Mouse (Mus musculus) left cerebral cortex, postnatal 14 days (tissue): ENCODE results near the gene Gm10750. TPM values are rescaled to one million over a fixed set of nuclear protein-coding genes. Genes with fewer than 3 reads are reported as not detected.
"Not testable (repeated sequence)": the region's sequence is repeated elsewhere in the genome, so short reads cannot be mapped to it uniquely, and the experiment has no call there.

Source experiments
- DNase-seq, 2 experiments: peaks; one replicate each; pipeline ENCODE4 v3.0.0; 2021 to 2022; ENCODE audit warnings: low spot score in 2 of 2, mixed read lengths in 1 of 2
- intact Hi-C: fragments of 180-260 bp; cut with DNase I; formaldehyde crosslinking; loops from one replicate; pipeline ENCODE4 v1.15.1; 2025
- long read RNA-seq, 2 experiments: library from polyadenylated mRNA; stranded (forward); transcript quantifications; one replicate each; pipeline ENCODE4 v2.0.0; 2021
- total RNA-seq, 2 experiments: library from RNA; stranded (reverse); gene quantifications; 2 replicates each; pipeline ENCODE4 v1.2.3; 2021

Gene Gm10750
- total RNA-seq = not detected
- long read RNA-seq, experiment 1 = 0 reads
- long read RNA-seq, experiment 2 = 0 reads

DNA sequence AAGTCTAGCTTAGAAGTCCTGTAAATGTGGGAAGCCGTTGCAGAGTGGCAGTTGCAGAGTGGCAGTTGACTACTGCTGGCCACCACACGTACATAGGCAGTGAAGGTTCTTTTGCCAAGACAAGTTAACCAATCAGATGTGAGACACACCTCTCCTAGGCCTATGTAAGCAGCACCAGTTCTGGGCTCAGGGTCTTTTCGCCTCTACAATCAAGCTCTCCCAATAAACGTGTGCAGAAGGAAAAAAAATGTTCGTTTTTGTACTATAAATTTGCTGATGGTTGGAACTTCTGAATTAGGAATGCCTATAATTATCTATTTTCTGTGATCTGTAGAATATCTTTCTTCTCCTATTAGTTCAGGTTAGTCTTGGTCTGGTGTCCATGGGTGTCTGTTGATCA is at the start of gene Gm10750:
Gene Gm10750 (minus strand): TSS at position 101 of the 400 bp plus-strand sequence.
- DNase-seq, intact Hi-C loops: not testable (repeated sequence)

DNA sequence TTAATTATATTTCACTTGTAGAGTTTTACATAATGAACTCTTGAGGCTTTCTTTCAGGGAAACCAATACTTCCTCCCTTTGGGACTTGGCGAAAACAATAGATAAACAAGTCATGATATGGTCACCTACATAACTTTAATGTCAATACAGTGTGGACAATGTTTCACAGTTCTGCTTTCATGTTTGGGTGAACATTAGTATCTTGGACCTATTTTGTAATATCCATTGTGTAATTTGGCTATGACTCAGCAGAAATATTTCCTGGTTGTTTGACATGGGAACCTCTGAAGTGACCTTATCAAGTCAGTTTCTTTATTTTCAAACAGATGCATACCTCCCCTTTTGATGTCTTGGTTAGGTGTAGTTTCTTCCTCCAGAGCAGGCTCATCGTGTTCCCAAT is 12.2 kb downstream of the Gm10750 start:
- intact Hi-C loops = no loop called here
- no peak for DNase-seq

DNA sequence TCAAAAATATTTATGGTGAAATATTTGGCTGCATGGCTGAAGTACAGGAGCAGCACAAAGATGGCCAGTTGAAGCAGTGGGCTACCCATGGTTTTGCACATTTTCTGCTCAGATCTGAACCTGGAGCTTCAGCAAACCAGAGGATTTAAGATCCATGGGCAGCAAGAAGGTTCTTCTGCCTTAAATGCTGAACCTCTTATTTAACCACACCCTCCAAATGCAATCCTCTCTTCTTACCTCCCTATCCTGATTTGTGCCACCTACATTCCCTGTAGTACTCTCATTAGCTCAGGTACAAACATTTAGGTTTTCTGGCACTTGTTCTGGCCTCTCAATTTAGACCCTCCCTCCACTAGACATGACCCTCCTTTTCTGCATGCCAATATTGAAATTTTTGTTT is 13.9 kb downstream of the Gm10750 start, which contains the start of gene Gm1330:
Gene Gm1330 (minus strand): TSS at position 101 of the 400 bp plus-strand sequence.
- intact Hi-C loops = no loop called here

DNA sequence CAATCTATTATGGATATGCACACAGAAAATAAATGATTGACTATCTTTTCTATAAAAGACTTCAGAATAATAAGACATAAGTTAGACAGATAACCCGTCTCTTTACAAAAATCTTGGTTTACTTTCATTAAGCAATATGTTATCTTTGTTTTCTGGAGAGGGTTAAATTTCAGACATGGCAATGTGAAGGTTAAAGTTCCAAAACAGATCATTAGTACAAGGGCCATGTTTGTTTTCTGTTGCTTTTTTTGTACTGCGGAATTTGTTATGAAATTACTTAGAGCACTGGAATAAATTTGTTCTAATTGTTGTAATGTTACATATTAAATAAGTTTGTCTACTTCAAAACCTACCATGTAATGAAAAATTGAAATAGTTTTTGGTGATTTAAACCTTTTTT is 21.9 kb downstream of the Gm10750 start:
- no peak for DNase-seq
- intact Hi-C loops = no loop called here

More for the DNA sequence above, 13.9 kb downstream of the Gm10750 start, which contains the start of gene Gm1330:
- no peak for DNase-seq

Other genes starting within 250 kb of the Gm10750 start
- gene Cst11, start 245.7 kb downstream of the Gm10750 start, total RNA-seq = not detected
- gene 8030411F24Rik, start 235.2 kb downstream of the Gm10750 start, total RNA-seq = not detected
- under 1 TPM in 1 of 2 experiments, not detected in 1; 0.70 TPM for gene Cst12, start 227.9 kb downstream of the Gm10750 start, total RNA-seq
- gene Cst8, start 218.5 kb downstream of the Gm10750 start, total RNA-seq = not detected
- not detected for gene Cst13, start 197.2 kb downstream of the Gm10750 start, total RNA-seq
- not detected for gene Cst9, start 182.1 kb downstream of the Gm10750 start, total RNA-seq
- not detected for gene 9230104L09Rik, start 152.2 kb downstream of the Gm10750 start, total RNA-seq
- 1,000 to 10,000 TPM; 1,971 to 2,132 TPM for gene Cst3, start 141.5 kb downstream of the Gm10750 start, total RNA-seq
- gene Gm1330, start 14.0 kb downstream of the Gm10750 start, total RNA-seq = not detected